Mouse (Mus musculus) heart, postnatal 0 days (tissue): ENCODE measurements around the gene Tap1. TPM values are rescaled to one million over a fixed set of nuclear protein-coding genes. Genes with fewer than 3 reads are reported as not detected.
A peak's percentile ranks its signal among the peaks of the same experiment; 100 is the strongest.

Experiments
- ATAC-seq: fragments of 200-750 bp; cut with Nextera tagmentation; 2 replicates; pipeline ENCODE4 v1.8.0; 2017; ENCODE audit warnings: low read depth, moderate number of reproducible peaks, moderate library complexity; ENCODE audit not compliant: insufficient read depth
- DNase-seq: peaks from one replicate; pipeline ENCODE4 v3.0.0-alpha.2; 2016; ENCODE audit warnings: low spot score
- H3K27ac ChIP-seq: fragments of 300-500 bp; sonication (generic); 2 replicates; pipeline ENCODE4 v1.5.1; 2014; ENCODE audit warnings: low read depth, mild to moderate bottlenecking
- H3K27me3 ChIP-seq: fragments of 300-500 bp; sonication (generic); 2 replicates; pipeline ENCODE4 v1.6.1; 2014; ENCODE audit warnings: low read length, mixed read lengths; ENCODE audit not compliant: control insufficient read depth, insufficient read depth
- H3K36me3 ChIP-seq: fragments of 300-500 bp; sonication (generic); replicated peaks from 2 replicates; pipeline ENCODE4 v1.6.1; 2014; ENCODE audit warnings: low read length, mixed read lengths; ENCODE audit not compliant: control insufficient read depth, insufficient read depth
- H3K4me1 ChIP-seq: fragments of 300-500 bp; sonication (generic); 2 replicates; pipeline ENCODE4 v1.6.1; 2014; ENCODE audit warnings: antibody characterized with exemption; ENCODE audit not compliant: control insufficient read depth, insufficient read depth
- H3K4me2 ChIP-seq: fragments of 300-500 bp; sonication (generic); 2 replicates; pipeline ENCODE4 v1.6.1; 2014; ENCODE audit warnings: low read depth, mild to moderate bottlenecking, low read length, moderate library complexity
- H3K4me3 ChIP-seq: fragments of 300-500 bp; sonication (generic); 2 replicates; pipeline ENCODE4 v1.5.1; 2014; ENCODE audit warnings: low read depth, low read length
- H3K9ac ChIP-seq: fragments of 300-500 bp; sonication (generic); replicated peaks from 2 replicates; pipeline ENCODE4 v1.6.1; 2014; ENCODE audit warnings: low read depth, low read length, mixed read lengths
- H3K9me3 ChIP-seq: fragments of 300-500 bp; sonication (generic); replicated peaks from 2 replicates; pipeline ENCODE4 v1.6.1; 2016; ENCODE audit warnings: low read length; ENCODE audit not compliant: control insufficient read depth
- CTCF ChIP-seq: IDR thresholded peaks from 2 replicates; pipeline ENCODE4 v1.5.1; 2016; ENCODE audit warnings: antibody characterized with exemption, control low read depth, low read depth
- EP300 ChIP-seq: IDR thresholded peaks from 2 replicates; pipeline ENCODE4 v1.6.1; 2016; ENCODE audit warnings: antibody characterized with exemption, low read depth
- WGBS: fragments of 180-500 bp; shearing (Covaris S2); extraction: QIAGEN DNeasy Blood & Tissue Kit; methylation state at CpG from one replicate; pipeline ENCODE4 v1.1.7; 2014; 5-methylcytosine and 5-hydroxymethylcytosine counted together
- polyA plus RNA-seq: library from polyadenylated mRNA; unstranded; fragments of >200 nt; fragmentation: Nextera tagmentation; extraction: Ambion mirVana; gene quantifications from 2 replicates; pipeline ENCODE4 v1.2.1, GENCODE M21; 2015
- total RNA-seq: library from RNA; depleted of rRNA; stranded (reverse); fragments of >200 nt; gene quantifications from 2 replicates; pipeline ENCODE4 v1.2.3, GENCODE M21; 2014; ENCODE audit warnings: low replicate concordance

The Tap1 gene
- total and polyA plus RNA-seq, 2 experiments from 2014 or later: 3.7 to 10.7 TPM

DNA sequence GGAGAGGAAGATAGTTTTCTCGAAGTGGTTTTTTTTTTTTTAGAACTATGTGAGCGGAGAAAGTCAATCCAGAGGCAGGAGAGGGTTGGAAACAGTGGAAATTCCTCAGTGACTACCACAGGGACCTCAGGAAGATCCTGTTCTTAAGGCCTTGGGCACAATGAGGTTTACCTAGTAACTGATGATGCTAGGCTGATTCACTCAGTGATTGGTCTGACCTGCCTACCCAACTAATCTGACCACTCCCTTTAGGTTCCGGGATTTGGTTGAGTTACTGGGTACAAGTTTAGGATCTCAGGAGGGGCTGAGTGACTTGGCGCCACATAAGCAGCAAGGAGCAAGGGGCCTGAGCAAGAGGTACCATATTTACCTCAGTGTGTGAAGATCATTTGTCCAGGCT is 34.4 kb upstream of the Tap1 start, which contains the start of gene H2-DMb1:
Gene H2-DMb1, plus strand, starts transcription at position 150 of the 400 bp plus-strand sequence.
- peak; percentile 64 for ATAC-seq
- WGBS: 45% methylated on average over 4 of the region's 4 CpGs

DNA sequence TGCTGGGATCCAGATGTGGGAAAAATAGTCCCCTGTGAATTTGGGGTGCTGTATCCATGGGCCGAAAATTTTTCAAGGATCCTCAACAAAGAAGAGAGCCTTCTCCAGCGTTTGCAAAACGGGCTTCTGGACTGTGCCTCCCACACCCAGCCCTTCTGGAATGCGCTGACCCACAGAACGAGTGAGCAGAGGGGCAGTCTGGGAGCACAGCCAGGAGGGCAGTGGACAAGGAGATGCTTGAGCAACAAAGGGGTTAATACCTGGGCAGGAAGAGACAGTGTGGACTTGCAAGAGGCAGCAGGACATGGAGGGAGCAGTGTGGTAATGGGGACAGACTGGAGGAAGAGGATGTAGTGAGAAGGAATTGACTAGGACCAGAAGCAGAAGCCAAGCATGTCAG is 31.8 kb upstream of the Tap1 start:
- 45% methylated on average over 5 of the region's 5 CpGs for WGBS
- Histone ChIP-seq H3K27me3 (no peaks in the 10 kb centered on the region), H3K9me3 (no peaks in the 10 kb centered on the region)

More for the DNA sequence above, 34.4 kb upstream of the Tap1 start, which contains the start of gene H2-DMb1:
- H3K4me2 ChIP-seq: no peak within 1 kb of the TSS
- TF ChIP-seq CTCF: no peak
- no peak for TF ChIP-seq EP300
- H3K27me3 ChIP-seq: no peaks in the 10 kb centered on the region
- H3K36me3 ChIP-seq: no peaks in the 10 kb centered on the region
- no peak within 1 kb of the TSS for H3K9ac ChIP-seq
- no peaks in the 10 kb centered on the region for H3K4me1 ChIP-seq
- H3K27ac ChIP-seq: no peak within 1 kb of the TSS
- DNase-seq: no peak
- H3K9me3 ChIP-seq: no peaks in the 10 kb centered on the region
- H3K4me3 ChIP-seq: no peak within 1 kb of the TSS

GRCm38 (mm10) chr17:34164202-34164895 is 23.0 kb upstream of the Tap1 start:
- Histone ChIP-seq H3K27ac (no peak overlapping the region), H3K9ac (no peak overlapping the region), H3K36me3 (no peaks in the 10 kb centered on the region), H3K4me3 (no peak overlapping the region), H3K9me3 (peaks cover 4% of the 10 kb centered on the region; the same call in 1 of the 2 replicates), H3K4me1 (no peaks in the 10 kb centered on the region), H3K27me3 (0 out of 2 replicates have a peak, but pooled peaks cover 3% of the 10 kb centered on the region), H3K4me2 (no peak overlapping the region)
- ATAC-seq (no peak), DNase-seq (no peak)
- no peak for TF ChIP-seq EP300
- TF ChIP-seq CTCF: peak; percentile 7
- 27% methylated on average over 9 of the region's 9 CpGs for WGBS

More for the DNA sequence above, 31.8 kb upstream of the Tap1 start:
- no peak for ATAC-seq
- TF ChIP-seq CTCF (no peak), EP300 (no peak)
- no peak for DNase-seq
- Histone ChIP-seq H3K4me3 (no peak overlapping the region), H3K36me3 (no peaks in the 10 kb centered on the region), H3K4me1 (no peaks in the 10 kb centered on the region), H3K27ac (no peak overlapping the region), H3K9ac (no peak overlapping the region), H3K4me2 (no peak overlapping the region)

GRCm38 (mm10) chr17:34165033-34165730 is 22.2 kb upstream of the Tap1 start:
- Histone ChIP-seq H3K27ac (no peak overlapping the region), H3K4me1 (no peaks in the 10 kb centered on the region), H3K4me3 (no peak overlapping the region), H3K27me3 (0 out of 2 replicates have a peak, but pooled peaks cover 3% of the 10 kb centered on the region), H3K9me3 (peaks cover 4% of the 10 kb centered on the region; the same call in 1 of the 2 replicates), H3K36me3 (no peaks in the 10 kb centered on the region), H3K9ac (no peak overlapping the region), H3K4me2 (no peak overlapping the region)
- no peak for DNase-seq
- WGBS: 63% methylated on average over 6 of the region's 6 CpGs
- ATAC-seq: no peak
- TF ChIP-seq CTCF (no peak), EP300 (no peak)

DNA sequence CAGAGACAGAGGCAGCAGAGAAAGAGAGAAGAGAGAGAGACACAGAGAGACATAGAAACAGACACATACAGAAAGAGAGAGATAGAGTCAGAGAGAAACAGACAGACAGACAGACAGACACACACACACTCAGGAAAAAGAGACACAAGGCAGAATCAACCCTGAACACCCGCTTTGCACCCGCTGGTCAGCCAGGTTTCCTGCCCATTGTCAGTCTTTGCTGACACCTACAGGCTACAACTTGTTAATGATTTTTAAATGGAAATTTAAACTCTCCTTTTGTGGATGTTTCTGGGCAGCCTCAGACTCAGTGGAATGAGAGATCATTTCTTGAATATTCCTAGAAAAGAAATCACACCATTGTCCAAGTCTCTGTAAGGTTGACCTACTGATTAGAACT is 18.1 kb upstream of the Tap1 start:
- Histone ChIP-seq H3K9ac (no peak overlapping the region), H3K27me3 (0 out of 2 replicates have a peak, but pooled peaks cover 3% of the 10 kb centered on the region), H3K4me2 (no peak overlapping the region), H3K27ac (no peak overlapping the region), H3K4me3 (no peak overlapping the region), H3K9me3 (peaks cover 4% of the 10 kb centered on the region; the same call in 1 of the 2 replicates), H3K36me3 (no peaks in the 10 kb centered on the region), H3K4me1 (no peaks in the 10 kb centered on the region)
- ATAC-seq: 0 out of 2 replicates have a peak, but pooled peaks have one; percentile 41
- peak; percentile 72 for DNase-seq
- 0% methylated on average over 2 of the region's 2 CpGs for WGBS
- TF ChIP-seq CTCF (peak; percentile 70), EP300 (no peak)
